Mouse (Mus musculus): ENCODE data around the gene Rhof.
A peak's percentile ranks its signal among the peaks of the same experiment; 100 is the strongest.

Rhof gene

GRCm38 (mm10) chr5:123132308-123133071 lies at the start of gene Rhof:
TSS of gene Rhof (minus strand) at chr5:123132692.
- peak; percentile 94 to 95 for DNase-seq

GRCm38 (mm10) chr5:123181536-123181935 lies 49.0 kb upstream of the Rhof start:
- no peak for DNase-seq

- no peak for DNase-seq
These were observed 47.9 kb upstream of the Rhof start for GRCm38 (mm10) chr5:123180390-123180789.

- no peak for DNase-seq
These were observed 46.3 kb upstream of the Rhof start for GRCm38 (mm10) chr5:123178792-123179191.

GRCm38 (mm10) chr5:123171646-123172350 lies 39.3 kb upstream of the Rhof start:
- DNase-seq: peak; percentile 92 to 93

GRCm38 (mm10) chr5:123170365-123170764 lies 37.9 kb upstream of the Rhof start:
- no peak for DNase-seq

GRCm38 (mm10) chr5:123169284-123169683 lies 36.8 kb upstream of the Rhof start, which contains the start of gene Psmd9:
TSS of gene Psmd9 (plus strand) at chr5:123169413.
- DNase-seq: no peak

GRCm38 (mm10) chr5:123167591-123167990 lies 35.1 kb upstream of the Rhof start:
- no peak for DNase-seq

GRCm38 (mm10) chr5:123166437-123166836 lies 33.9 kb upstream of the Rhof start:
- DNase-seq: no peak

GRCm38 (mm10) chr5:123162942-123163341 lies 30.4 kb upstream of the Rhof start:
- DNase-seq: no peak

GRCm38 (mm10) chr5:123160341-123160740 lies 27.8 kb upstream of the Rhof start:
- no peak for DNase-seq

- no peak for DNase-seq
These were observed 27.4 kb upstream of the Rhof start for GRCm38 (mm10) chr5:123159866-123160265.

GRCm38 (mm10) chr5:123159446-123159845 lies 27.0 kb upstream of the Rhof start:
- no peak for DNase-seq

- DNase-seq: no peak
These were observed 25.5 kb upstream of the Rhof start for GRCm38 (mm10) chr5:123157972-123158371.

- DNase-seq: peak in 1 of 2 experiments; percentile 29
These were observed 24.3 kb upstream of the Rhof start for GRCm38 (mm10) chr5:123156763-123157162.

GRCm38 (mm10) chr5:123155425-123155824 lies 22.9 kb upstream of the Rhof start:
- peak; percentile 83 to 84 for DNase-seq

GRCm38 (mm10) chr5:123152901-123153300 lies 20.4 kb upstream of the Rhof start:
- DNase-seq: peak in 1 of 2 experiments; percentile 26

- DNase-seq: no peak
These were observed 19.3 kb upstream of the Rhof start for GRCm38 (mm10) chr5:123151707-123152362.

GRCm38 (mm10) chr5:123151077-123151476 lies 18.6 kb upstream of the Rhof start:
- DNase-seq: peak; percentile 81 to 85

- DNase-seq: peak; percentile 73 to 77
These were observed 18.1 kb upstream of the Rhof start for GRCm38 (mm10) chr5:123150641-123151040.

- DNase-seq: peak; percentile 96 to 97
These were observed 17.2 kb upstream of the Rhof start for GRCm38 (mm10) chr5:123149451-123150400.

- DNase-seq: no peak
These were observed 15.7 kb upstream of the Rhof start for GRCm38 (mm10) chr5:123148073-123148722.
